Mouse (Mus musculus): ENCODE results near the gene Unc5a.

The Unc5a gene

DNA sequence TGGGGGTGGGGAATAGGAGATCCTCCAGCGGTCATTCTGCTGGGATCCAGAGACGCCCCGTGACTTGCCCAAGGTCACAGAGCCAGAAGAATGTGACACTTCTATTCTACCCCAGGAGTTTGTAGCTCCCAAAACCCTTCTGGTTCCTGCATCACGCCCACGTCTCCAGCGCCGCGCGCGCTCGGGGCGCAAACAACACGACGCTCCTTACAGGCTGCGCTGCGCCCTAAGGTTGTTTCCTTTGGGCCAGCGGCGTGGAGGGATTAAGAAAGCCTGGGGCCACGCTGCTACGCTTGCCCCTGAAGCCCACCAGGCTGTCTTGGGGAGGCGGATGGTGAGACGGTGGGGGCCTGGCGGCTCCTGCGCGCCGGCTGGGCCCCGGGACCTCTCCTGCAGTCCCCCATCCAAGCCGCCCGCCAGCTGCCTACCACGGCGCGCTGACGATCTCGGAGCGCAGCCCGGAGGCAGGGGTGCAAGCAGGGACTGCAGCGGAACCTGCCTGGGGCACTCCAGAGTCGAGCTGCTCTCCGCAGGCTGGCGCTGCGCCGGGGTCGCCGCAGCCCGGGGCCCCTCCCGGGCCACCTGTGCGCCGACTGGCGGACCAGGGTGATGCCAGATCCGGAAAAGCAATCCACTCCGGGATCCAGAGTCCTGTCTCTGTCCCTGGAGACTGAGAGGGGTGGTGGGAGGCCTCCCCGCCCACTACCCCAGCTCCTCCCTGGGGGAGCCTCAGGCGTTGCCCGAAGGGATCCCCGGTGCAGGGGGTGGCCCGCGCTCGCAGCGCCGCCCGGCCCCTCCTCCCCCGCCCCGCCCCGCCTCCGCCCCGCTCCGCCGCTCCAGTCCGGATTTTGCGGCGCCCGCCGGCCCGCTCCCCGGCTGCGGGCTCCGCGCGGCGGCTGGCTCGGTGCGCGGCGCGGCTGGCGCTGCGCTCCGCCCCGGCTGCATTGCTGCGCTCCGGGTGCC is at the start of gene Unc5a:
Gene Unc5a, plus strand, starts transcription at position 881 of the 963 bp plus-strand sequence.
- peak; percentile 74 to 78 for DNase-seq (ENCODE audit: low spot score in 2 of 2)

GRCm38 (mm10) chr13:54912053-54912452 is 37.2 kb upstream of the Unc5a start:
- DNase-seq (ENCODE audit: low spot score in 2 of 2), result no peak

DNA sequence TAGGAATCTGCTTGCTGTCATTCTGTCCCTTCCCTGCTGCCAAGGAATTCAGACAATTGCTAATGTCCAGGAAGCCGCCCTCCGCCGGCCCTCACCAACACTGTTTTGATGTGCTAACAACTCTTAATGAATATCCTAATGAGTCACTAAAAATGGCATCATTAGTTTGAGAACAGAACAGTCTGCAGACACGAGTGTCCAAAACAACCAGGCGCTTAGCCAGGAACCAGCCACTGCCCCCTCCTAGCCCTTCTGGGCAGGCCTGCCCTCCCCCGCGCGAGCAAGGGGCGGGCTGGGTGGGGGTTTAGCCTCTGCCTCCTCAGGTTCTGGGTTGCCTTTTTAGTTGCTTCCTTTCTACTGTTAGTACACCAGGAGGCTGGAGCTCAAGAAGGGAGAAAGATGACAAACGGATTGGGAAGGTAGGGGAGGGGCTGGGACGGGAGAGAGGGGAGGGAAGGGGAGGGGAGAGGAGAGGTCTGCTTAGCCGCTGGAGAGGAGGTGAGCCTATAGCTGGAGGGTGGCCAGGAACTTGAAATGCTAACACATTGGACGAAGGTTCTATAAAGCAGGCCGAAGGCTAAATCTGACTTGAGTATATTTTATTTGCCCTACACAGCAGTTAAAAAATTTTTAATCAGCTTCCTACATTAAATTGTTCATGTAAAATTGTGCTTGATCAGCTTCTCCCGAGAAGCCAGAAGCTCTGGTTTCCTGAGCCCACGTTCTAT is 36.2 kb upstream of the Unc5a start:
- no peak for DNase-seq (ENCODE audit: low spot score in 2 of 2)

DNA sequence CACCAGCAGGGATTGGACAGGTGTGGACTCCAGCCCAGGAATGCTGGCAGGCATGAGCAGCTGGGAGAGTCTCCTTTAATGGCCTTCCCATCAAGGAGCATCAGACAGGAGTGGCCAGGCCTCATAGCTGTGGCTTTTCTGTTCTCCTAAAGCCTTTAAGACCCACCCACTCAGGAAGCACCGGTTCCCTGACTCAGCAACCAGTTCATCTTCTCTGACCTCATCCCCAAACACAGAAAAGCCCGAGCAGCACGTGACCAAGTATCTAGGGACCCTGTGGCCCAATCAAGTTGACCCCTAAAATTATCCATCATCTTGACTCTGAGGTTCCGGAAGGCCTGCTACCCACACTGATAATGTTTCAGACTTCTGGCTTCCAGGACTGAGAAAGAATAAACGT is 32.6 kb upstream of the Unc5a start:
- DNase-seq (ENCODE audit: low spot score in 2 of 2), result no peak

GRCm38 (mm10) chr13:54918910-54919309 is 30.3 kb upstream of the Unc5a start:
- DNase-seq (ENCODE audit: low spot score in 2 of 2), result no peak

GRCm38 (mm10) chr13:54919666-54920065 is 29.5 kb upstream of the Unc5a start:
- DNase-seq (ENCODE audit: low spot score in 2 of 2), result no peak

- DNase-seq (ENCODE audit: low spot score in 2 of 2), result no peak
These were observed 27.5 kb upstream of the Unc5a start for GRCm38 (mm10) chr13:54921700-54922099.

GRCm38 (mm10) chr13:54923705-54924104 is 25.5 kb upstream of the Unc5a start:
- no peak for DNase-seq (ENCODE audit: low spot score in 2 of 2)

GRCm38 (mm10) chr13:54925466-54925865 is 23.7 kb upstream of the Unc5a start:
- no peak for DNase-seq (ENCODE audit: low spot score in 2 of 2)

- no peak for DNase-seq (ENCODE audit: low spot score in 2 of 2)
These were observed 22.6 kb upstream of the Unc5a start for GRCm38 (mm10) chr13:54926654-54927053.

- no peak for DNase-seq (ENCODE audit: low spot score in 2 of 2)
These were observed 19.1 kb upstream of the Unc5a start for GRCm38 (mm10) chr13:54930123-54930522.

- DNase-seq (ENCODE audit: low spot score in 2 of 2), result no peak
These were observed 14.3 kb upstream of the Unc5a start for GRCm38 (mm10) chr13:54934873-54935272.

DNA sequence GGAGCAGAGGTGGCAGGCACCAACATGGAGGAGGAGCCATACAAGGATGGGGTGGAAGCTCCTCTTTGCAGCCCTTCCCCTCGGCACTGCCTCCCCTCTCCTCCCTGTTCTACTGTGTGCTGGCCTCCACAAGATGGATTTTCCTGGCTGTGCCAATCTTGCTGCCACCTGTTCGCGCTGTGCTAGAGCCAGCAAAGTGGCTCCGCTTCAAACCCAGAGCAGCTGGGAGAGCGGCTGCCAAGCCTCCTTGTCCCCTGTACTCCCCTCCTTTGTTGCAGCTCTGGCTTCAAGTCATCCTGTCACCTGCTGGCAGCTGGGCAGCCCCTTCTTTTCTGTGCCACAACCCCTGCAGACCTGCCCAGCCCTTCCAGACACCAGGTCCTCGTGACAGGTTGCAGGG is 13.0 kb upstream of the Unc5a start:
- no peak for DNase-seq (ENCODE audit: low spot score in 2 of 2)

- peak; percentile 79 to 82 for DNase-seq (ENCODE audit: low spot score in 2 of 2)
These were observed 11.3 kb upstream of the Unc5a start for GRCm38 (mm10) chr13:54937885-54938284.

DNA sequence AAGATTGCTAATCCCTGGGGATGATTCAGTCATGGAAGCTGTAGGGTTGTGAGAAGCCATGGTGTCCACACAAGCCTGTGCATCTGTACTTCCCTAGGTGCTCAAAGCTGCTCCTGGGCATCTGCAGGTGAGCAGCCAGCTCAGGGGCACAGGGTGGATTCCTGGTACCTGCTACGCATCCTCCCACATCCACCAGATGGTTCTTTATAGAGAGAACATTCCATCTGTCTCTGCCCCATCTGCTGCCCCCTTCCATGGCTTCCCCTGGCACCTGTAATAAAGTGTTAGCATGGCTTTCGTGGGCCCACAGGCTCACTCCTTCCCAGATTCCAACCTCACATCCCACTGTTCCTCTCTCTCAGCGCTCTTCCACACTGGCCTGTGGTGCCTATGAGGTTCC is 10.7 kb upstream of the Unc5a start:
- peak in 1 of 2 experiments; percentile 29 for DNase-seq (ENCODE audit: low spot score in 2 of 2)

- DNase-seq (ENCODE audit: low spot score in 2 of 2), result no peak
These were observed 4.6 kb upstream of the Unc5a start for GRCm38 (mm10) chr13:54944411-54945157.

DNA sequence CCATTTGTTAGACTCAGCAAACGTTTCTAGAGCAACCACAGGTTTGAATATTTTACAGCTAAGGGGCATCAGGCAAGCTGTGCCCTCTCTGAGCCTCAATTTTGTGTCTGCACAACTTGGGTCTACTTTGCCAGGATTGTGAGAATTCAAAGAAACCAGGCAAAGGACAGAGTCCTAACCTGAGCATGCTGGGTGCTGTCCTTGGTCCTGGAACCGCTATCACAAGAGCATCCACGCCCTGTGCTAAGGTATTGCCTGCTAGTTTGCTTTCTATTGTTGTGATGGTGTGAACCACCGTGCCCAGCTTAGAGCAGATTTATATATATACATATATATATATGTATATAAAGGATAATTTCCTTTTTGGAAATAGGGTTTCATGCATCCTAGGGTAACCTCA is 3.9 kb upstream of the Unc5a start:
- no peak for DNase-seq (ENCODE audit: low spot score in 2 of 2)

DNA sequence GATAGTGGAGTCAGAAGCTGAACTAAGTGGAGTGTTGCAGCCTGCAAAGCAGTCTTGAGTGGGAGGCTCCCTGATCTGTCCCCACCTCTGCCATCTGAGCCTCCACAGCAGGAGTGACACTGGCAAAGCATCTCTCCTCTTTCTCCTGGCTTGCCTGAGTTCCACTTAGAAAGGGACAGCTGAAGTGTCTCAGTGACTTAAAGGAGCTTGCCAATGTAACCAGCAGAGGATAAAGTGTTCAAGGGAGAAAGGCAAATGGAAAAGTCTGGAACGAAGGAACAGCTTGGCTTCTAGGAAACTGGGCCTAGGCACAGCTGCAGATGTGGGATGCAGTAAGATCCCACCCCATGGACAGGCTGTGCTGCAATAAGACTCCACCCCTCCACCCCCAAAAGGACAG is 2.8 kb upstream of the Unc5a start:
- DNase-seq (ENCODE audit: low spot score in 2 of 2), result no peak

GRCm38 (mm10) chr13:54949592-54949991 is 381 bp downstream of the Unc5a start:
- peak; percentile 66 to 67 for DNase-seq (ENCODE audit: low spot score in 2 of 2)

- DNase-seq (ENCODE audit: low spot score in 2 of 2), result no peak
These were observed 920 bp downstream of the Unc5a start for GRCm38 (mm10) chr13:54950131-54950530.

DNA sequence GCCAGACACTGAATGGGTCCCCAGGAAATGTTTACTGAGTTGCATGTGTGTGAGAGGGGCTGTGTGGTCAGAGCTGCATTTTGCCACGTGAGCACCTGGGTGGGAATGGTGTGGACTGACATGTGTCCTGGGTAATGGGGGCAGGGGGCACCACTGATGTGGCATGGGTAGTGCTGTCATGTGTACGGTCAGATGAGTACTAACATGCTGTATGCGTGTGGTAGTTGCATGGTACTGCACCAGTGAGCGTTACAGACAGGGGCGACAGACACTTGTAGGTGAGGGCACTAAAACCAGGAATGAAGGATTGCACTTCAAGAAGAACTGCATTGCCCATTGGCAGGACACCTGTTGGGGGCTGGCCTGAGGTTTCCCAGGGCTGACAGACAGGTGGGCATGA is 2.0 kb downstream of the Unc5a start:
- DNase-seq (ENCODE audit: low spot score in 2 of 2), result no peak

- DNase-seq (ENCODE audit: low spot score in 2 of 2), result no peak
These were observed 5.5 kb downstream of the Unc5a start for GRCm38 (mm10) chr13:54954745-54955144.
